Mouse (Mus musculus) embryonic facial prominence, embryonic 12.5 days (tissue): Measurements from ENCODE around the gene Csgalnact2. TPM values are rescaled to one million over a fixed set of nuclear protein-coding genes. Genes with fewer than 3 reads are reported as not detected.
A peak's percentile ranks its signal among the peaks of the same experiment; 100 is the strongest.

ENCODE experiments used
- ATAC-seq: fragments of 200-750 bp; cut with Nextera tagmentation; 2 replicates; pipeline ENCODE4 v1.8.0; 2017; ENCODE audit not compliant: insufficient number of reproducible peaks, insufficient read depth, low FRiP score, low TSS enrichment
- H3K27ac ChIP-seq: fragments of 300-500 bp; sonication (generic); 2 replicates; pipeline ENCODE4 v1.5.1; 2016; ENCODE audit warnings: mild to moderate bottlenecking
- H3K27me3 ChIP-seq: fragments of 300-500 bp; sonication (generic); 2 replicates; pipeline ENCODE4 v1.6.1; 2016; ENCODE audit warnings: mild to moderate bottlenecking, moderate library complexity
- H3K36me3 ChIP-seq: fragments of 300-500 bp; sonication (generic); 2 replicates; pipeline ENCODE4 v1.6.1; 2016; ENCODE audit warnings: mild to moderate bottlenecking
- H3K4me1 ChIP-seq: fragments of 300-500 bp; sonication (generic); 2 replicates; pipeline ENCODE4 v1.6.1; 2016
- H3K4me2 ChIP-seq: fragments of 300-500 bp; sonication (generic); replicated peaks from 2 replicates; pipeline ENCODE4 v1.6.1; 2016; ENCODE audit warnings: mild to moderate bottlenecking, moderate library complexity
- H3K4me3 ChIP-seq: fragments of 300-500 bp; sonication (generic); 2 replicates; pipeline ENCODE4 v1.5.1; 2016; ENCODE audit warnings: mild to moderate bottlenecking
- H3K9ac ChIP-seq: fragments of 300-500 bp; sonication (generic); 2 replicates; pipeline ENCODE4 v1.6.1; 2016; ENCODE audit warnings: mild to moderate bottlenecking, moderate library complexity
- H3K9me3 ChIP-seq: fragments of 300-500 bp; sonication (generic); 2 replicates; pipeline ENCODE4 v1.6.1; 2016; ENCODE audit warnings: mild to moderate bottlenecking, moderate library complexity
- WGBS: fragments of 180-500 bp; shearing (Covaris S2); methylation state at CpG from one replicate; pipeline ENCODE4 v1.1.7; 2016; 5-methylcytosine and 5-hydroxymethylcytosine counted together
- polyA plus RNA-seq: library from polyadenylated mRNA; unstranded; fragments of >200 nt; fragmentation: Nextera tagmentation; extraction: Ambion mirVana; gene quantifications from 2 replicates; pipeline ENCODE4 v1.2.1, GENCODE M21; 2016

The Csgalnact2 gene
- polyA plus RNA-seq, 1 experiment from 2014 or later, result 14.2 TPM

- ATAC-seq, result no peak
- Histone ChIP-seq H3K27ac (no peak overlapping the region), H3K9me3 (no peaks in the 10 kb centered on the region), H3K4me3 (no peak overlapping the region), H3K36me3 (peaks cover 8% of the 10 kb centered on the region), H3K4me2 (no peak overlapping the region), H3K27me3 (no peaks in the 10 kb centered on the region), H3K9ac (no peak overlapping the region), H3K4me1 (no peaks in the 10 kb centered on the region)
- WGBS, result 78% methylated on average over 6 of the region's 6 CpGs
Measured at GRCm38 (mm10) chr6:118127827-118128487, 11.0 kb downstream of the Csgalnact2 start.

GRCm38 (mm10) chr6:118127198-118127597 lies 11.7 kb downstream of the Csgalnact2 start:
- no peaks in the 10 kb centered on the region for H3K27me3 ChIP-seq
- no peak overlapping the region for H3K4me3 ChIP-seq
- no peaks in the 10 kb centered on the region for H3K4me1 ChIP-seq
- H3K9me3 ChIP-seq, result no peaks in the 10 kb centered on the region
- no peak overlapping the region for H3K27ac ChIP-seq
- peaks cover 12% of the 10 kb centered on the region for H3K36me3 ChIP-seq
- no peak overlapping the region for H3K4me2 ChIP-seq
- whole genome bisulfite sequencing, result 70% methylated on average over 7 of the region's 7 CpGs
- H3K9ac ChIP-seq, result no peak overlapping the region
- no peak for ATAC-seq

- H3K9ac ChIP-seq, result no peak overlapping the region
- no peak overlapping the region for H3K27ac ChIP-seq
- ATAC-seq, result no peak
- H3K27me3 ChIP-seq, result no peaks in the 10 kb centered on the region
- H3K4me1 ChIP-seq, result no peaks in the 10 kb centered on the region
- peaks cover 12% of the 10 kb centered on the region for H3K36me3 ChIP-seq
- H3K9me3 ChIP-seq, result no peaks in the 10 kb centered on the region
- no peak overlapping the region for H3K4me3 ChIP-seq
- no peak overlapping the region for H3K4me2 ChIP-seq
Measured at GRCm38 (mm10) chr6:118126577-118126976, 12.4 kb downstream of the Csgalnact2 start.

GRCm38 (mm10) chr6:118122767-118123166 lies 16.2 kb downstream of the Csgalnact2 start:
- Histone ChIP-seq H3K36me3 (peaks cover 12% of the 10 kb centered on the region), H3K4me3 (no peak overlapping the region), H3K4me1 (no peaks in the 10 kb centered on the region), H3K27ac (no peak overlapping the region), H3K4me2 (no peak overlapping the region), H3K9me3 (no peaks in the 10 kb centered on the region), H3K27me3 (no peaks in the 10 kb centered on the region), H3K9ac (no peak overlapping the region)
- 80% methylated on average over 1 of the region's 1 CpGs for WGBS
- ATAC-seq, result no peak

- WGBS, result 67% methylated on average over 1 of the region's 1 CpGs
- no peak overlapping the region for H3K4me3 ChIP-seq
- no peaks in the 10 kb centered on the region for H3K9me3 ChIP-seq
- H3K4me1 ChIP-seq, result no peaks in the 10 kb centered on the region
- ATAC-seq, result no peak
- no peak overlapping the region for H3K9ac ChIP-seq
- H3K36me3 ChIP-seq, result 0 out of 2 replicates have a peak, but pooled peaks cover 10% of the 10 kb centered on the region
- no peaks in the 10 kb centered on the region for H3K27me3 ChIP-seq
- no peak overlapping the region for H3K27ac ChIP-seq
- H3K4me2 ChIP-seq, result no peak overlapping the region
Measured at GRCm38 (mm10) chr6:118111810-118112209, 27.1 kb downstream of the Csgalnact2 start.

GRCm38 (mm10) chr6:118099311-118099802 lies 39.6 kb downstream of the Csgalnact2 start:
- 41% methylated on average over 2 of the region's 2 CpGs for WGBS
- Histone ChIP-seq H3K4me2 (no peak overlapping the region), H3K9ac (no peak overlapping the region), H3K4me3 (no peak overlapping the region), H3K36me3 (no peaks in the 10 kb centered on the region), H3K4me1 (no peaks in the 10 kb centered on the region), H3K27me3 (no peaks in the 10 kb centered on the region), H3K9me3 (no peaks in the 10 kb centered on the region), H3K27ac (no peak overlapping the region)
- 0 out of 2 replicates have a peak, but pooled peaks have one; percentile 35 for ATAC-seq

- Histone ChIP-seq H3K9me3 (no peaks in the 10 kb centered on the region), H3K4me3 (no peak overlapping the region), H3K27me3 (no peaks in the 10 kb centered on the region), H3K36me3 (no peaks in the 10 kb centered on the region), H3K4me1 (no peaks in the 10 kb centered on the region), H3K4me2 (no peak overlapping the region), H3K27ac (no peak overlapping the region), H3K9ac (no peak overlapping the region)
- 75% methylated on average over 8 of the region's 8 CpGs for WGBS
- no peak for ATAC-seq
Measured at GRCm38 (mm10) chr6:118097765-118098365, 41.1 kb downstream of the Csgalnact2 start.

GRCm38 (mm10) chr6:118090827-118091226 lies 48.1 kb downstream of the Csgalnact2 start:
- H3K27me3 ChIP-seq, result no peaks in the 10 kb centered on the region
- no peak overlapping the region for H3K27ac ChIP-seq
- H3K36me3 ChIP-seq, result no peaks in the 10 kb centered on the region
- no peaks in the 10 kb centered on the region for H3K9me3 ChIP-seq
- no peaks in the 10 kb centered on the region for H3K4me1 ChIP-seq
- H3K4me2 ChIP-seq, result no peak overlapping the region
- no peak for ATAC-seq
- H3K9ac ChIP-seq, result no peak overlapping the region
- H3K4me3 ChIP-seq, result no peak overlapping the region
- WGBS, result 73% methylated on average over 9 of the region's 9 CpGs

GRCm38 (mm10) chr6:118088750-118089440 lies 50.0 kb downstream of the Csgalnact2 start:
- WGBS, result 79% methylated on average over 17 of the region's 17 CpGs
- no peaks in the 10 kb centered on the region for H3K36me3 ChIP-seq
- no peak overlapping the region for H3K27ac ChIP-seq
- H3K9ac ChIP-seq, result no peak overlapping the region
- no peak for ATAC-seq
- H3K4me2 ChIP-seq, result no peak overlapping the region
- H3K27me3 ChIP-seq, result no peaks in the 10 kb centered on the region
- no peak overlapping the region for H3K4me3 ChIP-seq
- H3K9me3 ChIP-seq, result no peaks in the 10 kb centered on the region
- no peaks in the 10 kb centered on the region for H3K4me1 ChIP-seq

GRCm38 (mm10) chr6:118087955-118088354 lies 51.0 kb downstream of the Csgalnact2 start:
- no peaks in the 10 kb centered on the region for H3K36me3 ChIP-seq
- no peaks in the 10 kb centered on the region for H3K27me3 ChIP-seq
- WGBS, result 57% methylated on average over 8 of the region's 8 CpGs
- no peak overlapping the region for H3K4me3 ChIP-seq
- no peak overlapping the region for H3K27ac ChIP-seq
- no peak for ATAC-seq
- H3K9me3 ChIP-seq, result no peaks in the 10 kb centered on the region
- H3K4me1 ChIP-seq, result no peaks in the 10 kb centered on the region
- no peak overlapping the region for H3K4me2 ChIP-seq
- no peak overlapping the region for H3K9ac ChIP-seq

- H3K27ac ChIP-seq, result no peak overlapping the region
- H3K9ac ChIP-seq, result no peak overlapping the region
- WGBS, result 90% methylated on average over 8 of the region's 8 CpGs
- no peaks in the 10 kb centered on the region for H3K4me1 ChIP-seq
- H3K4me2 ChIP-seq, result no peak overlapping the region
- no peaks in the 10 kb centered on the region for H3K36me3 ChIP-seq
- H3K4me3 ChIP-seq, result no peak overlapping the region
- no peaks in the 10 kb centered on the region for H3K27me3 ChIP-seq
- no peaks in the 10 kb centered on the region for H3K9me3 ChIP-seq
- ATAC-seq, result no peak
Measured at GRCm38 (mm10) chr6:118084596-118084995, 54.3 kb downstream of the Csgalnact2 start.

- Histone ChIP-seq H3K36me3 (no peaks in the 10 kb centered on the region), H3K27me3 (no peaks in the 10 kb centered on the region), H3K9me3 (no peaks in the 10 kb centered on the region), H3K27ac (no peak overlapping the region), H3K4me2 (no peak overlapping the region), H3K4me1 (no peaks in the 10 kb centered on the region), H3K4me3 (no peak overlapping the region), H3K9ac (no peak overlapping the region)
- WGBS, result 73% methylated on average over 6 of the region's 6 CpGs
- ATAC-seq, result no peak
Measured at GRCm38 (mm10) chr6:118083608-118084007, 55.3 kb downstream of the Csgalnact2 start.
